Mouse (Mus musculus) hindlimb bud, embryonic 11.5 days (tissue): ENCODE measurements around the gene Dennd4b.
"Not testable (repeated sequence)": the region's sequence is repeated elsewhere in the genome, so short reads cannot be mapped to it uniquely, and the experiment has no call there.

Experiments
- DNase-seq: peaks from one replicate; pipeline ENCODE4 v3.0.0-alpha.2; 2012; ENCODE audit warnings: low read depth, low spot score; ENCODE audit errors: extremely low spot score

The Dennd4b gene

GRCm38 (mm10) chr3:90277793-90278192, 12.8 kb downstream of the Dennd4b start:
- DNase-seq = no peak

DNA sequence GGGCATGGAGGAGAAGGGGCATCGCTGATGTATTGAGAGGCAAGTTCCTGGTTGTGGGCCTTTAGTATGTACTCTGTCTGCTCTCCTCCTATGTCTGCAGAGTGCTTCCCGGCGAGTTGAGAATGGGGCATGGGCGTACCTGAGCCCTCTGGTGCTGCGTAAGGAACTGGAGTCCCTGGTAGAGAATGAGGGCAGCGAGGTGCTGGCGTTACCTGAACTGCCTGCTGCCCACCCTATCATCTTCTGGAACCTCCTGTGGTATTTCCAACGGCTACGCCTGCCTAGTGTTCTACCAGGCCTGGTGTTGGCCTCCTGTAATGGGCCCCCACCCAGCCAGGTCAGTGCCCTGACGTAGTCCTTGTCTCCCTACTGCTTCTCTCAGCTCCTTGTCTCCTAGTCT, 13.2 kb downstream of the Dennd4b start:
- no peak for DNase-seq

GRCm38 (mm10) chr3:90279216-90279615, 14.2 kb downstream of the Dennd4b start:
- no peak for DNase-seq

DNA sequence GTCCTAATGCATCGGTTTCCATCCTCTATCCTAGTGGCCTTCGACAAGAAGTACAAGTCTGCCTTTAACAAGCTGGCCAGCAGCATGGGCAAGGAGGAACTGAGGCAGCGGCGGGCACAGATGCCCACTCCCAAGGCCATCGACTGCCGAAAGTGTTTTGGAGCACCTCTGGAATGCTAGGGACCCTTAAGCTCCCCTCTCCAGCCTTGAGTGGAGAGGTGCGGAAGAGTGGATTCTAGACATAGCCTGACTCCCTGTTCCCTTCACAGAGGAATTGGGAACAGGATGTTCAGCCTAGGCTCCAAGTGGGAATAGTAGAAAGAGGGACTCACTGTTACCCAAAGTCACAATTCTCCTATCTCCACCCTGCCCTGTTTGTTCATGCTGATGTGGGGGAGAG, 14.8 kb downstream of the Dennd4b start:
- DNase-seq = no peak

- no peak for DNase-seq
Measured at GRCm38 (mm10) chr3:90280708-90281107, 15.7 kb downstream of the Dennd4b start.

DNA sequence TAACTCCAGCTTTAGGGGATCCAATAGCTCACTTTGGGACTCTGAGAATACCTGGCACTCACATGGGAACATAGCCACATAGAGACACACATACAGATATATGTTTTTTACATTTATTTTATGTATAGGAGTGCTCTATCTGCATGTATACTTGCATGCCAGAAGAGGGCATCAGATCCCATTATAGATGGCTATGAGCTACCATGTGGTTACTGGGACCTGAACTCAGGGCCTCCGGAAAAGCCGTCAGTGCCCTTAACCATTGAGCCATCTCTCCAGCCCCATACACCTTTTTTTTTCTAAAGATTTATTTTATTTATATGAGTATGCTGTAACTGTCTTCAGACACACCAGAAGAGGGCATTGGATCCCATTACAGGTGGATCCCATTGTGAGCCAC, 19.2 kb downstream of the Dennd4b start:
- no peak for DNase-seq

DNA sequence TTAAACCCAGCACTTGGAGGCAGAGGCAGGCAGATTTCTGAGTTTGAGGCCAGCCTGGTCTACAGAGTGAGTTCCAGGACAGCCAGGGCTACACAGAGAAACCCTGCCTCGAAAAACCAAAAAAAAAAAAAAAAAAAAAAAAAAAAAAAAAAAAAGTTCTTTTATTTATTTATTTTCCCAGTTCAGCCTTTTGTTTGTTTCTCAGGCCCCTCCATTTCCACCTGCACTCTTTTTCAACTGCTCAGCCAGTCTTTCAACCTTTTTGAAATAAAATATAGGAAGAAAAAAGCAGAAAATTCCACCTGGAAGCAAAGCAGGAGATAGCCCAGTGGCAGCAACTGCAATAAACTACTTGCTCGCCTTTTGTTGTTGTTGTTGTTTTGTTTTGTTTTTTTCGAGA, 24.4 kb downstream of the Dennd4b start:
- DNase-seq = not testable (repeated sequence)

DNA sequence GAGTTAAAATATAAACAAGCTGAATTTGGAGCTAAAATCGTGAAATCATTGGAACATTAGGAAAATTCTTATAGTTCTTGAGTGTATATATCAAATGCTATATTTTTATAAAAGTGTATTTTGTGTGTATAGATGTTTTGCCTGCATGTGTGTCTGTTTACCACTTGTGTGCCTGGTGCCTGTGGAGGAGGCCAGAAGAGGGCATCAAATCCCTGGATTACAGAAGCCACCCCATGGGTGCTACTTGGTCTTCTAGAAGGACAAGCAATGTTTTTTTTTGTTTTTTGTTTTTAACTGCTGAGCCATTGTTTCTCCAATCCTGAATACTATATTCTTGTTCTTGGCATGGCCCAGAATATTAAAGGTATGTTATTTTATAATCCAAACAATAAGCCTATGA, 25.6 kb downstream of the Dennd4b start:
- DNase-seq = no peak

DNA sequence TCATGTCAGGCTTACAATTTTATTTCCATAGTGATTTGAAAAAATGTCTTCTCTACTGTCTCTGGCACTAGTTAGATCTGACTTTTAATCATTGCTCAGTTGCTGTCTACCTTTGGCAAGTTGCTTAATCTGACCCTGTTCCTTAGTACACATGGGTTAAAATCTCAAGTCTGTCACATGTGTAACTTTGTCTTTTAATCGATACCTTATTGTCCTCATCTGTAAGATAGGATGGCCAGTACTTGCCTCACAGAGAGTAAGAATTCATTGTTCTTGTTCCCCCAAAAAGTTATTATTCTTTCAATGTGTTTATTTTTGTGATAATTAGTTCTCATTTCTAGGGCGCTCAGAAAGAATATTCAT, 27.0 kb downstream of the Dennd4b start:
- no peak for DNase-seq

DNA sequence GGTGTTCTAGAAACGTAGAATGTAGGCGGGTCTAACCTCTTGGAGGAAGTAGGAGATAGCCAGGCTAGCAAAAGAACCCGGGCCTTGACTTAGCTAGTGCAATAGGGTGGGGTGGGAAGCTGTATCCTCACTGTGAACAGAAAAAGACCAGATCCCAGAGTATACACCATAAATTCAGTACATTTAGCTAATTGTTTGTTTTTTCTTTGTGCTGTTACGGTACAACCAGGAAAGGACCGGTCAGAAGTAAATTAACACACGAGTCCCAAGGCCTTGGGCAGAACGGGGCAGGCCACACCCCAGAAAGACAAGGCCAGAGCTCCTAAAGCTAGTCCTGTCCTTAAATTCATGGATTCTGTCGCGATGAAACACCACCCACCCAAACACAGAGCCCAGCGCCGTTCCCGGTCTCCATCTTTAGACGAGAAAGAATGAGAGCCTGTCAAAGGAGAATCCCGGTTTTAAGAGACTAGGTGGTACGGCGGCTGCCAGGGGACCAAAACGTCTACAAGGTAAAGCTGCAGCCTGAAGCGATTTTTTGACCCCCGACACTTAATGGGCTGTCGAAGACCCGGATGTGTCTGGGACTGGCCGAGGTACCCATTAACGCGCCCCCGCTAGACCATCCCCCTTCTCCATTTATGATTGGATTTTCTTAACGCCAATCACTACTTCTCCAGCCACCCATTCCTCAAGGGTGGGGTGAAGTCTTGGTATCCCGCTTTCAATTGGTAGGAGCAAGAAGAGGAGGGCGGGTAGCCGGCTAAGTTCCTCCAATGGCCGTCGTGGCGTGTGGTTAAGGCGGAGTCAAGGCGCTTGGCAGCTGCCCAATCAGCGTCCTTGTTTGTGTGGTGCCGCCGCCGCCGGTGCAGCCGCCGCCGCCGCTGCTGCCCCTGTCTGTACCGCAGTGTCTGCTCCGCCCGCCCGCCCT, 27.6 kb downstream of the Dennd4b start, which contains the start of gene Gatad2b:
Gatad2b (plus strand) TSS at position 834 of the 931 bp plus-strand sequence.
- DNase-seq = peak; percentile 99

- DNase-seq = no peak
Measured at GRCm38 (mm10) chr3:90293352-90294063, 28.5 kb downstream of the Dennd4b start.

DNA sequence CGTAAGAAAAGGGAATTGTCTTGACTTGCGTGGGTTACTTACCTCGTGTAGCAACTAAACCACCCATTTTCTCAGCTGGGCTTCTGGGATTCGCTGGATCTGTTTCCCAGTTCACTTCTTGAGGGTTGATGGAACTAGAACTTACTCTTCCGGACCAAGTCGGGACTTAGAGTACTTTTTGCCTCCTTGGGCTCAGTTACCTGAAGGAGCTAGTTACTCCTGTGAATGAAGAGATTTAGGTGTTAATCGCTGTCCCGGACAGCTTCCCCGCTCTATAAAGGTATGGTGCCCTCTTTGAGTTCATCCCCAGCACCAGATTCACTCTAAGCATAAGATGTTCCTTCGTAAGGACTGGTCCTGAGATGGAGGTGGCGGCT, 29.1 kb downstream of the Dennd4b start:
- DNase-seq = no peak

DNA sequence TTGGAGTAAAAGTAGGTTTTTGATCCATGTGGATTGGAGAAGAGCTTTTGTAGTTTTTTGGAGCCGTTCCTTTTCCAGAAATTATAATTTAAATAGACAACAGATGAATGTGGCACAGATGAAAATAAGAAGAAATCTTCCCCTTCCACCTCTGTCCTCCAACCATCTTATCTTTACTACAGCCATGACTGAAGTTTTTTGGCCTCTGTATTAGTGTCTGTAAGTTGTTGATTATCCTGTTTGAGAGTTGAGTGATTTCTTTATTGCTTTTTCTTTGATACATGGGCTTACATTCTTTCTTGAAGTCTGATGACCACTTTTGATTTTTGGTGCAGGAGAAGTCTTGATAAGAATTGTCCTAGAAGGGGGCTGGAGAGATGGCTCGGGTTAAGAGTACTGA, 29.7 kb downstream of the Dennd4b start:
- no peak for DNase-seq

GRCm38 (mm10) chr3:90305801-90306200, 40.8 kb downstream of the Dennd4b start:
- DNase-seq = no peak

DNA sequence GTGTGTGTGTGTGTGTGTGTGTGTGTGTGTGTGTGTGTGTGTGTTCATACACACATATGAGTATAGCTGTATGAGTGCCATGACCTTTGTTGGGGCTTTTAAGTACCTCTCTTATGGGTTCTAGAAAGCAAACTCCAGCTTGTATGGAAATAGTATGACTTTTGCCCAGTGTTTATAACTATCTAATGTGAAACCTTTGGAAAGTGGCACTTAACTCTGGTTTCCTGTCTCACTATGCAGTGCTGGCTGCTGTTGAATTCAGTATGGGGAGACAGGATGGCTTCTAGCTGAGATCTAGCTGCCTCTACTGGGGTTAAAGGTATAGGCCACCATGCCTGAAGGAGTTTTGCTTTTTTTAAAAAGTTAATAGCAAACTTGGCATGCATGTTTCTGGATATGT, 44.6 kb downstream of the Dennd4b start:
- DNase-seq = no peak

DNA sequence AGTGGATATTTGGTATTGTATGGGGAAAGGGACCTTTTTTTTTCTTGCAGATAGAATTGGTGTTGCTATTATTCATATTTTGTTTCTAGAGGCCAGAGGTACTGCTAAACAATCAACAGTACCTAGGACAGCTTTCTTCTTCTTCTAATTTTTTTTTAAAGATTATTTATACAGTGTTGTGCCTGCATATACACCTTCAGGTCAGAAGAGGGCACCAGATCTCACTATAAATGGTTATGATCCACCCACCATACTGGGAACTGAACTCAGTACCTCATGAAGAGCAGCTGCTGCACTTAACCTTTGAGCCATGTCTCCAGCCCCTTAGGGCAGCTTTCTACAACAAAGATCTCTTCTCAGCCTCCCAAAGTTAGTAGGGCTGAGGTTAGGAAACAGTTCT, 48.4 kb downstream of the Dennd4b start:
- DNase-seq = no peak

- DNase-seq = no peak
Measured at GRCm38 (mm10) chr3:90314241-90314640, 49.3 kb downstream of the Dennd4b start.

DNA sequence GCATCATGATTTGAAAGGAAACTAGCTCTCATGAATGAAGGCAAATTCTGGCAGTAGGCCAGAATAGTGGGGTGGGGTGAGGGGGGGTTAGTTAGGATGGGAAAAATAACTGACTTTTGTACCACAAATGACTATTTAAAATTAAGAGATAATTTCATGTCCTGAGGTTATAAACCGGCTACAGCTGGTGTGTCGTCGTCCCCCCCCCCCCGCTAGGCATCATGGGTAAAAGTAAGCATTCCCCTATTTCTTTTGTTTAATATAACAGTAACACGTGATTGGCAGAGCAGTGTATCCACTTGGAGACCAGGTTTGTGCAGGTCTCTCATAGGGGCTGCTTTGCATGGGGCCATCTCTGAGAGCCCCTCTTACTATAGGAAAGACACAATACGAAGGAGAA, 57.3 kb downstream of the Dennd4b start:
- no peak for DNase-seq

- DNase-seq = no peak
Measured at GRCm38 (mm10) chr3:90323119-90323518, 58.1 kb downstream of the Dennd4b start.
